Mouse (Mus musculus) E14TG2a.4 (cell line): ENCODE data around the gene Nos1ap.

Source experiments
- H3K27me3 ChIP-seq: 2 replicates; pipeline ENCODE4 v1.6.1; 2014; ENCODE audit warnings: low read length, control low read depth; ENCODE audit not compliant: insufficient read depth
- H3K36me3 ChIP-seq: 2 replicates; pipeline ENCODE4 v1.6.1; 2014; ENCODE audit warnings: low read length, control low read depth; ENCODE audit not compliant: insufficient read depth
- H3K4me1 ChIP-seq: replicated peaks from 2 replicates; pipeline ENCODE4 v1.6.1; 2014; ENCODE audit warnings: low read depth, low read length, control low read depth
- H3K4me3 ChIP-seq: replicated peaks from 2 replicates; pipeline ENCODE4 v1.5.1; 2014; ENCODE audit warnings: mild to moderate bottlenecking, low read length
- H3K9me3 ChIP-seq: 2 replicates; pipeline ENCODE4 v1.6.1; 2014; ENCODE audit warnings: low read length, control low read depth
- CTCF ChIP-seq: conservative IDR thresholded peaks from 2 replicates; pipeline ENCODE4 v1.5.1; 2014; ENCODE audit warnings: low read length
- NANOG ChIP-seq: IDR thresholded peaks from 2 replicates; pipeline ENCODE4 v1.6.1; 2014; ENCODE audit warnings: borderline replicate concordance, low read length, mixed read lengths
- POU5F1 ChIP-seq: IDR thresholded peaks from 2 replicates; pipeline ENCODE4 v1.6.1; 2014; ENCODE audit warnings: low read length, borderline replicate concordance

The Nos1ap gene

GRCm38 (mm10) chr1:170566538-170566937 lies 23.1 kb downstream of the Nos1ap start:
- Histone ChIP-seq H3K4me3 (no peak overlapping the region), H3K27me3 (peaks cover 3% of the 10 kb centered on the region; the same call in 1 of the 2 replicates), H3K36me3 (no peaks in the 10 kb centered on the region), H3K9me3 (peaks cover 22% of the 10 kb centered on the region), H3K4me1 (no peaks in the 10 kb centered on the region)
- TF ChIP-seq POU5F1 = no peak
- no peak for TF ChIP-seq NANOG
- TF ChIP-seq CTCF = no peak

GRCm38 (mm10) chr1:170564926-170565325 lies 24.7 kb downstream of the Nos1ap start:
- H3K36me3 ChIP-seq = no peaks in the 10 kb centered on the region
- H3K9me3 ChIP-seq = peaks cover 19% of the 10 kb centered on the region
- H3K4me3 ChIP-seq = no peak overlapping the region
- TF ChIP-seq POU5F1 = no peak
- no peak for TF ChIP-seq NANOG
- no peak for TF ChIP-seq CTCF
- H3K27me3 ChIP-seq = peaks cover 3% of the 10 kb centered on the region; the same call in 1 of the 2 replicates
- no peaks in the 10 kb centered on the region for H3K4me1 ChIP-seq

GRCm38 (mm10) chr1:170562431-170562830 lies 27.2 kb downstream of the Nos1ap start:
- no peaks in the 10 kb centered on the region for H3K4me1 ChIP-seq
- TF ChIP-seq CTCF = no peak
- 0 out of 2 replicates have a peak, but pooled peaks have one; percentile 29 for TF ChIP-seq NANOG
- TF ChIP-seq POU5F1 = no peak

GRCm38 (mm10) chr1:170560768-170561167 lies 28.9 kb downstream of the Nos1ap start:
- no peaks in the 10 kb centered on the region for H3K27me3 ChIP-seq
- no peaks in the 10 kb centered on the region for H3K4me1 ChIP-seq
- H3K36me3 ChIP-seq = no peaks in the 10 kb centered on the region
- peaks cover 8% of the 10 kb centered on the region for H3K9me3 ChIP-seq
- TF ChIP-seq NANOG (no peak), POU5F1 (no peak), CTCF (no peak)
- no peak overlapping the region for H3K4me3 ChIP-seq

More at GRCm38 (mm10) chr1:170562431-170562830, 27.2 kb downstream of the Nos1ap start:
- Histone ChIP-seq H3K4me3 (no peak overlapping the region), H3K9me3 (peaks cover 19% of the 10 kb centered on the region), H3K27me3 (no peaks in the 10 kb centered on the region), H3K36me3 (no peaks in the 10 kb centered on the region)

GRCm38 (mm10) chr1:170557962-170558361 lies 31.7 kb downstream of the Nos1ap start:
- Histone ChIP-seq H3K4me1 (no peaks in the 10 kb centered on the region), H3K9me3 (peaks cover 17% of the 10 kb centered on the region), H3K4me3 (no peak overlapping the region), H3K27me3 (no peaks in the 10 kb centered on the region), H3K36me3 (no peaks in the 10 kb centered on the region)
- TF ChIP-seq POU5F1 = no peak
- TF ChIP-seq NANOG = no peak
- TF ChIP-seq CTCF = no peak

GRCm38 (mm10) chr1:170556696-170557095 lies 33.0 kb downstream of the Nos1ap start:
- Histone ChIP-seq H3K4me3 (no peak overlapping the region), H3K27me3 (no peaks in the 10 kb centered on the region), H3K36me3 (no peaks in the 10 kb centered on the region), H3K9me3 (peaks cover 17% of the 10 kb centered on the region), H3K4me1 (no peaks in the 10 kb centered on the region)
- TF ChIP-seq POU5F1 = no peak
- TF ChIP-seq NANOG = no peak
- TF ChIP-seq CTCF = no peak

- Histone ChIP-seq H3K4me1 (no peaks in the 10 kb centered on the region), H3K27me3 (no peaks in the 10 kb centered on the region), H3K4me3 (no peak overlapping the region), H3K9me3 (peaks cover 17% of the 10 kb centered on the region), H3K36me3 (no peaks in the 10 kb centered on the region)
- TF ChIP-seq NANOG = no peak
- TF ChIP-seq POU5F1 = no peak
- no peak for TF ChIP-seq CTCF
Observed at GRCm38 (mm10) chr1:170554939-170555293, 34.7 kb downstream of the Nos1ap start.

- Histone ChIP-seq H3K4me1 (no peaks in the 10 kb centered on the region), H3K27me3 (no peaks in the 10 kb centered on the region), H3K9me3 (peaks cover 17% of the 10 kb centered on the region), H3K36me3 (no peaks in the 10 kb centered on the region), H3K4me3 (no peak overlapping the region)
- TF ChIP-seq POU5F1 = no peak
- TF ChIP-seq NANOG = no peak
- TF ChIP-seq CTCF = no peak
Observed at GRCm38 (mm10) chr1:170554235-170554938, 35.3 kb downstream of the Nos1ap start.
